Mouse (Mus musculus): ENCODE data around the gene Maz.
A peak's percentile ranks its signal among the peaks of the same experiment; 100 is the strongest.

Gene Maz

DNA sequence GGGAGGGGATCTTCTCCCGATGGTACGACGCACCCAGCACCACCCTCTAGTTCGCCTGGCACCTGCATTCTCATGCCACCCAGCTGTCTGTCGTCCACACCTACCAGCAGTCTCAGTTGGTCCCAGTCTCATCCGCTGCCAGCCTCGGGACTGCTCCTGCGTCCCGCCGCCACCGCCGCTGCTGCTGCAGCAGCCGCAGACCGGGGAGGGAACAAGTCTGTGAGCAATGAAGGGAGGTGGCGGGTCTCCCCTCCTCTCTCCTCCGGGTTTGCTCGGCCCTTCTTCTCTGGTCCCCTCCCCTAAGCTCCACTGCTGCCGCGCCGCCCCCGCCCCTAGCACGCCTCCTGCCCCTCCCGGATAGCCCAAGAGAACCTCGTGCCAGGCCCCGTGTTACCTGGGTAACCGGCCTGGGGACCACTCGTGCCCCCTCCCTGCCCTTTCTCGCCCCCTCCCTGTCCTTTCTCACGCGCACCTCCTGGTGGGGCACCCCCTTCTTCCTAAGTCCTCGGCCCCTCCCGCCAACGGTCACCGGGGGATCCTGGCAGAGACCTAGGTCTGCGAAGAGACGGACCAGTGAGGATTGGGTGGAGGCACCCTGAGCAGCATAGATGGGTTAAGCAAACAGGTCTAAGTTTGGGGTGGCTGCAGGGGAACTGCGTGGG lies 5.8 kb downstream of the Maz start, which contains the start of the genes Gm42742 and Prrt2:
TSS of gene Gm42742 (minus strand) at position 197 of the 662 bp plus-strand sequence.
TSS of gene Prrt2 (minus strand) at position 311 of the 662 bp plus-strand sequence.
- peak; percentile 84 to 88 for DNase-seq

DNA sequence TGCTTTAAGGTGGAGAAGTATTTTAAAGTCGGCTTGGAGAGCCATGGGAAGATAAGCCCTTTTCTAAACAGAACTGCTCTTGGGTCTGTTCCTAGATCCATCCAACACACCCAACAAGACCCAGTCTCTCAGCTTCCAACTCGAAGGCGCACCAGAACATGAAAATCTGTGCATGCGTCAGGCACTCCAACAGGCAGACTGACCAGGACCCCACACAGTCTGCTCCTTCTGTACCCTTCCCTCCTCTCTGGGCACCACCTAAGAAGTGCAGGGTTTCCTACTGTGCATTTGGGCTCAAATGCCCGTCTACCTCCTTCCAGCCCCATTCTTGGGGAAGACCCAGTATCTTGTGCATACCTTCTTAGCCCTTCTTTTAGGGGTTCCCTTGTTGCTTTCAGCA lies 6.3 kb downstream of the Maz start:
- peak; percentile 58 to 66 for DNase-seq

DNA sequence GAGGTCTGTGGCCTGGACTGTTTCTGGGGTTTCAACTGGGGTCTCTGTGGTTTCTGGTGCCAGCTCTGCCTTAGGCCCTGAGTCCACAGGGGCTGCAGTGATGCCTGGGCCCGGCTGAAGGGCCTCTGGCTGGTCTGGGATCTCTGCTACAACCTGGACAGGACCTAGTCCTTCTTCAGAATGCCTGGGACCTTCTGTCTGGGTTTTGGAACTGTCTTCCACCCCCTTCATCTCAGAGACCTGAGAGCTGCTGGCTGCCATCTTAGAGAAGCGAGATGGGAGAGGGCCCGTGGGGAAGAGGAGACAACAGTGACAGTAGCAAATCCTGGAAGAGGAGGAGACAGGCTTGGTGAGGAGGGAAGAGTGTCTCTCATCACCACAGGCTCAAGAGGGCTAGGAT lies 6.8 kb downstream of the Maz start:
- DNase-seq: peak; percentile 59

DNA sequence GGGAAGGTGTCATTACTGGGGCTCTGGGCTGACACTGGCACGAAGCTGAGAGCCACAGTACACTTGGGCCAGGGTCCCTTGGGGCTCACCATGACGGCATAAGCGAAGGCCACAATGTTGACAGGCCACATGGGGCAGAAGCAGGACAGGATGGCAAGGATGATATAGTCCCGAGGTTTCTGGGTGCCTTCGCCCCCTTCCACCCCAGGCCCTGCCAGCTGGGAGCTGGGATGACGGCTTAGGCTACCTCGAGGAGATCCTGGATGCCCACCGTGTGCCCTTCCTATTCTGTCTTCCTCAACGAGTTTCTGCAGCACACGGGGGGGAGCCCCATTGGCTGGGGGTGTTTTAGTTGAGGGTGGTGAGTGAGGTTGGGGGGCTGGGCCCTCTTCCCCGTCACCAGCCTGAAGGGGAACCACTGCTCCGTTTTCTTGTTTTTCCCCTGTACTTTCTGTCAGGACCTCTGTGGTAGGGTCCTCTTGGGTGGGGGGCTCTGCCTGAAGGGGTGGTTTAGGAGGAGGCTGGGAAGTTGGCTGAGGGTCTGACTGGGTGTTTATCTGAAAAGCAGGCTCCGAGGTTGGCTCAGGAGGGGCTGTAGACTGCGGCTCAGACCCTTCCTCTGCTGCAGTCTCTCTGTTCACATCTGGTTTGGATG lies 7.4 kb downstream of the Maz start:
- DNase-seq: peak; percentile 47 to 53

DNA sequence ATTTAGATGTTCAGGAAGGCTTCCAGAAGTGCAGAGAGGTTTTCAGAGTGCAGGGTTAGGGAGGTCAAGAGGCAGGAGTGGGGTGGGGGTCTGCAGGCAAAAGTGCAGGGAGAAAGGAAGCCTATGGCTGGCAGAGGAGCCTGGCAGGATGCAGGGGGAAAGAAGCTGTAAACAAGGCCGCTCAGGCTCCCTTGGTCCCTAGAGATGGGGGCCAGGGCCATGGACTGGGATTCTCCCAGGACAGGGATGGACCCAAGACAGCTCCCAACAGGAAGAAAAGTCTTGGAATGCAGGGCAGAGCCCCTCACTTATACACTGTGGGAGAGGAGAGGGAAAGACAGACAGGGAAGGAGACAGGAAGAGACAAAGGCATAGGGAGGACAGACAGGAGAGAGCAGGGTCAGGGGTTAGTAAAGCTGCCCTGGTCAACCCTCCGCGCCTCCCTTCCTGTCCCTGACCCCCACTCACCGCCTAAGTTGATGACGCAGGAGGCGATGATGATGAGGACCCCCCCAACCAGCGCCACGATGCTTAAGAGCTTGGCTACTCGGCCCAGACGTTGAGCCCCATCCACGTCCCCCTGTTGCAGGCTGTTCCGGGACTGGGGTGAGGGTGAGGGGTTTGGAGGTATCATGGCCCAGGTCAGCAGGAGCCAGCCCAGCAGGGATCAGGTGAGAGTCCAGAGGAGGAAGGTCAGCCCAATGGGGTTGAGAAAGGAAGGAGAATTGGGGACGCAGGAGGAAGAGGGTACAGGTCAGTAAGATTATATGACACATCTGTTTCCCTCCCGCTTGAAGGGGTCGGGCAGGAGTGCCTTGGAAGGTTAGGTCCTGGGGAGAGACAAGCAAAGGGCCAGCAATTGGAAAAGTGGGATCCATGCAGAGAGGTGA lies 8.2 kb downstream of the Maz start:
- peak; percentile 49 to 52 for DNase-seq

DNA sequence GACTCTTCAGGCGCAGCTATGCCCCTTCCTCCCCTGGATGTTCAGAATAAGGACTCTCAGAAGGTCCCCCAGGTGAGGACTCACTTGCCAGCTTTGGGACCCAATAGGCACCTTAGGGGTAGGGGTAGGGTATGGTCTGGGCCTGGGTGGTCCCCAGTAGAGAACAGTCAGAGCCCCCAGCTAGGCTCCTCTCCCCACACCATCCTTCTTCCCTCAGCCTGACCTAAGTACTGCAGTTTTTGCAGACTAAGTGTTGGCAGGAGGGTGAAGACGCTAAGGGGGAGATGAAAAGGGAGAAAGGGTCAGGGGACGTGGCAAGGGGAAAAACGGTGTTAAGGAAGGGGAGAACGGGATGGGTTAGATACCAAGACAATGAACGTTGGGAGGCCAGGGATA lies 8.9 kb downstream of the Maz start:
- peak; percentile 32 to 34 for DNase-seq

DNA sequence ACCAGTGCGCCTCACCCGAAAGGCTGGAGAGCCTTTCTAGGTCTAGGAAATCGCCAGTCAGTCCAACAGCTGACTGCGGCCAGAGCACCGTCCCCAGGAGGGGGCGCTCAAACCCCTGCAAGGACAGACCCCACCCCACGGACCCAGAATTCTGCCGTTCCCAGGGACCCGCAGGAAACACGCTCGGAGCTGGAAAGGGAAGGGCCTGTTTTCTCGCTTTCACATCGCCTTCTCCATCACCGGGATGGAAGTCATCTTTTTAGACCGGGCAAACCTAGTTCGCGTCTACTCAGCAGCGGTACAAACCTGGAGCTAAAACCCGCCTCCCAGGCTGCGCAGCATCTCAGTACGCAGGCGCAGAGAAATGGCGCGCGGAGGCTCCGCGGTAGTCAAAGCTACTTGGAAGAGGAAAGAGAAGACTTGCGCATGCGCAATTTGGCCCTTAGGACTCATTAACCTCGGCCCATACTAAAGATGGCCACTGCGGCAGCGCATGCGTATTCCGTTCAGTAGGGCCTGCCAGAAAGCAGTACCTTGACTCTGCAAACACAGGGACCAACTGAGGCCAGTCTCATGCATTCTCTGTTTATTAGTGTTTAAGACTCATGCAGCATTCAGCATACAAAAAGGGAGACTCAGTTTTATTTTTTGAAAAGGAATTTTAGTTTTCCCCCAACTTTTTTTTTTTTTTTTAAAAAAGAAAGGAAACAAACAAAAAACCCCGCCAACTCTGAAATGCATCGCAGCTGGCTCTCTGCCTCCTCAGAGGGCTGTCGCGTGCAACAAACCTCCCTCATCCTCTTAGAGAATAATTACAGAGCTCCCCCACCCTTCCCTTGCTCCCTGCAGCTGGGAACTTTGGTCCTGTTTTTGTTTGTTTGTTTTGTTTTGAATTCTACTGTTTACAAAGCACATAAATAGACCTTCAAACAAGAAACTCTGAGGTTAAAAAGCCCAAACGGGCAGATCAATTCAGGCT lies 9.6 kb downstream of the Maz start, which contains the start of gene Pagr1a:
TSS of gene Pagr1a (minus strand) at position 382 of the 979 bp plus-strand sequence.
- DNase-seq: peak; percentile 97 to 98

DNA sequence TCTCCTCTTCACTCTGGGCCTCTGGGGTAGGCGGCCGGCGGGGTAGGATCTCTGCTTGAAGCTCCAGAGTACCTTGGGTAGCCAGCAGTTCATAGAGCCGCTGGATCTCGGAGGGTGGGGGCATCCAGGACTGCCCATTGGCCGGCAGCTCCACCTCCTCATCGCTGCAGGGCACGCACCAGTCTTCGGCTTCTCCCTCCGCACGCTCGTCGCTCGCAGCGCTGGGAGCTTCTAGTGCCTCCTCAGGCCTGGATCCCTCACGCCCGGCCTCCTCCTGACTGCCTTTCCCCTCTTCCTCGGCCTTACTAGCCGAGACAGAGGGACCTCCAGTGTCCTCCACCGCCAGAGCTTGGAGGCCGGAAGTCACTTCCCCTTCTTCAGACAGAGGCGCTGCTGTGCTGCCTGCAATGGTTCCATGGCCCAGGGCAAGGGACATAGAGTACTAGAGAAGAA lies 10.3 kb downstream of the Maz start:
- DNase-seq: peak; percentile 78 to 80

DNA sequence TGATC lies 10.6 kb downstream of the Maz start, which contains the start of gene Pagr1b:
TSS of gene Pagr1b (minus strand) at position 4 of the 5 bp plus-strand sequence.
- DNase-seq: no peak

DNA sequence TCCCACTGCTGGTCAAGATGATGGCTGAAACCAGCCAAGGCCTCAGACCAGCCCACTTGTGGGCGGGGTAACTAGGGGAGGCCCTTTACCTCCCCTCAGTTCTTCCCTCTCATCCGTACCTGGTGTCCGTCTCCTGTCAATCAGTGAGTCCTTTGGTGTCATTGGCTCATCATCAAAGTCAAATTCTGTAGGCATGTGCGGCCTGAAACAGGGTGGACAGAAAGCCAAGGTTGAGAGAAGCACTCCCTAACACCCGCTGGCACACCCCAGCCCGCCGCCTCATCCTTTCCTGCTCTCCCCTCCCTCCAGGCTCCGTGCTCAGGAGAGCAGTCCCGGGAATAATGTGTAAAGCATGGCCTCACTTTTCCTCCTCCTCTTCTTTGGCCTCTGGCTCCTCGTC lies 10.8 kb downstream of the Maz start:
- peak in 1 of 2 experiments; percentile 74 for DNase-seq

DNA sequence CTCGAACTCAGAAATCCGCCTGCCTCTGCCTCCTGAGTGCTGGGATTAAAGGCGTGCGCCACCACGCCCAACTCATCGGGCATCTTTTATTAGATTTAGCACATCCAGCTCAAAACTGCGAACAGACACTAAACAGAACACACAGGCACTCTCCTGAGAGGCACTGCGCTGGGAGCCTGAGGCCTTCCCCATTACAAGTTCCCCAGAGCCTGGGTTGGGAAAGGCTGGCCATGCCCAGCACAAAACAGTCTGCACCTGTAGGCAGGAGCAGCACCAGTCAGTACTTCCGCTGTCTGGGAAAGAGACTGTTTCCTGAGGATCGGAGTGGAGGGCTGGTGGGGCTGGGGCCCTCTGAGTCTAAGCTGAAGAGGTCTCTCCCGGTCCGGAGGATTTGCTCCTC lies 11.8 kb downstream of the Maz start:
- DNase-seq: peak; percentile 32 to 42

DNA sequence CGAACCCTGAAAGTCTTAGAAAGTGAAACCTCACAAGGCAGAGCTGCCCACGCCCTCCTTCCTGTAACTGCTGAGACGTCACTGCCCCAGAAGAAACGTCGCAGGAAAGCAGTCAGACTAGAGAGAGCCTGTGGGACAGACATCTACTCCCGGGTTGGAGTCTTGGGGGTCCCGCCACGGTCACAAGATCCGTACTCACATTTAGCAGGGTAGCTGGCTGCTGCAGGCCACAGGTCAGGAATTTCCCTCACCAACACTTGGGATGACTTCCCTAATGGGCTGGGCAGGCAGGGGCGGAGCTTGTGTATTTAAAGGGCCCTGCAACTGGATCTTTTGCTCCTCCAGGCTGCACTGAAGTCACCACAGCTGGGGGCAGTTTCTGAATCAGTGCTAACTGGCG lies 12.5 kb downstream of the Maz start, which contains the start of gene Mvp:
TSS of gene Mvp (minus strand) at position 302 of the 400 bp plus-strand sequence.
- peak; percentile 66 to 74 for DNase-seq

DNA sequence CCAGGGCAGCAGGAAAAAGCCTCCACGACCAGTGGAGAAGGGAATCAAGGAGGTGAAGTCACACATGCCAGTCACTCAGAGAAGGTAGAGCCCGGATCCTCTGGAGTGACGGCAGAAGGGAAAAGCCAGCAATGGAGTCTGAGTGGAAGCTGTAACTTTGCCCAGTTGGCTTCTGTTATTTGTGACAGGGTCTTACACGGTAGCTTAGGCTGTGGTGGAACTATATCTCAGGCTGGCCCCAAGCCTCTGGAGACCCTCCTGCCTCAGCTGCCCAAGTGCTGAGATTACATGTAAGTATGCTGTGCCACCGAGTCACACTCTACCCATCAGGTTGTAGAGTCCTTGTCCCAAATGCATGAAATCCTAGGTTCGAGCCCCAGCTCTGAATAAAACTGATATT lies 13.5 kb downstream of the Maz start:
- DNase-seq: peak in 1 of 2 experiments; percentile 32

DNA sequence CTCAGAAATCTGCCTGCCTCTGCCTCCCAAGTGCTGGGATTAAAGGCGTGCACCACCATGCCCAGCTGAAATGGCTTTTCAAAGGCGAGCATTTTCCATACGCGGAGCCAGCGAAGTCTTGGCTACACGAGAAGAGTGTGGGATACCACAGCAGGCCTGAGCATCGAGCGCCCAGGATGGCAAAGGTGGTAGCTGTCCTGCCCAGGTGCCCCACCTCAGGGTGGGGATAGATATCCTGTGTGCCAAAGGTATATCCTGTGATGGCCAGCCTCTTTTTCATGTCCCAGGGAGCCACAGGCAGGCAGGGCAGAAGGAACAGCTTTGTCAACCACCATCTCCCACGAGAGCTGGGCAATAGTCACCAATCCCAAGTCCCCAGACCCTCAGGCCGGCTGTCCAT lies 14.0 kb downstream of the Maz start:
- peak in 1 of 2 experiments; percentile 44 for DNase-seq

DNA sequence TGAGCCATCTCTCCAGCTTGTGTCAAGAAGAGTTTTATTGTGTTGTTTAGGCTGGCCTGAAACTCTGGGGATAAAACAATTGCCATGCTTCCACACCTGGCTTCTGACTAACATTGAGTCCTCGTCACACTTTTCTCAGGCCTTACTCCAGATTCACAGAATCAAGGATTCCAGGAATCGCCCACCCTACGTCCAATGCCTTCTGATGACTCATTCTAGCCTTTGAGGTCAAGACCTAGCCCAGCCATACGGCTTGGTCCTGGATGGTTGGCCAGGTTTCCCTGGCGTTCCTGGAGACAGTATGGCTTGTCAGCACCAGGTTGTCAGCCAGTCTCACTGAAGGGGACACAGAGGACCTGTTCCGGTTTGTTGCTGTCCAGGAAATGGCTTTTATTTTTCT lies 14.5 kb downstream of the Maz start:
- DNase-seq: peak; percentile 38 to 49

DNA sequence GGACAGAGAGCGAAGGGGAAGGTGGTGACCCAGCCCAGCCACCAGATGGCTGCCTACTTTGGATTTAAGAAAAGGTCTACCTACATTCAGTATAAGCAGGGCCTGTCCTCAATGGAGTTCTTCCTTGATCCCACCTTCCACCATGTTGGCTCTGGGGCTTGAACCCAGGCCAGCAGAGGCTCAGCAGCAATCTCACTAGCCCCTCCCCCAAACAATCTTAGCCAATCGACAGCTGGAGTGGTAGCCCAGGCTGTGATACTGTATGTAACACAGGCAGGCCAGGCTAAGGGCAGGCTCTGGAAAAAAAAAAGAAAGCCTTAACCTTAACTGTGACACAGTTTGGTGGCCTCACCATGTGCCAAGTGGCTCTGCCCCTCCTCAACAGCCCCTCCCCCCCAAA lies 15.1 kb downstream of the Maz start:
- DNase-seq: peak in 1 of 2 experiments; percentile 45

DNA sequence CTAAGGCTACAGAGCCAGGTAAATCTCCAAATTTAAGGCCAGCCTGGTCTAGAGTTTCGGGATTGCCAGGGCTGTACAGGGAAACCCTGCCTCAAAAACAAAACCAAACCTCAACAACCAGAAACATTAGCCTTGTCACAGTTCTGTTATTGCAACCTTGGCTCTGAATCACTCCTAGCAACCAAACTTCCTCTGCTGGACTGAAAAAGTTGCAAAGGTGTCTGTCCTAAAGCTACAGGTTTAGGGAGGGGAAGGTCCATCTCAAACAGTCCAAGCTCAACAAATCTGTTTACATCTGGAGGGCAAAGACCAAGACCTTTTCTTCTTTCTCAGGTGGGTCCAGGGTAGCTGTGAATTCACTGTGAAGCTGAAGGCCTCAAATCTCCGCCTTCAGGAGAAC lies 15.8 kb downstream of the Maz start:
- no peak for DNase-seq

DNA sequence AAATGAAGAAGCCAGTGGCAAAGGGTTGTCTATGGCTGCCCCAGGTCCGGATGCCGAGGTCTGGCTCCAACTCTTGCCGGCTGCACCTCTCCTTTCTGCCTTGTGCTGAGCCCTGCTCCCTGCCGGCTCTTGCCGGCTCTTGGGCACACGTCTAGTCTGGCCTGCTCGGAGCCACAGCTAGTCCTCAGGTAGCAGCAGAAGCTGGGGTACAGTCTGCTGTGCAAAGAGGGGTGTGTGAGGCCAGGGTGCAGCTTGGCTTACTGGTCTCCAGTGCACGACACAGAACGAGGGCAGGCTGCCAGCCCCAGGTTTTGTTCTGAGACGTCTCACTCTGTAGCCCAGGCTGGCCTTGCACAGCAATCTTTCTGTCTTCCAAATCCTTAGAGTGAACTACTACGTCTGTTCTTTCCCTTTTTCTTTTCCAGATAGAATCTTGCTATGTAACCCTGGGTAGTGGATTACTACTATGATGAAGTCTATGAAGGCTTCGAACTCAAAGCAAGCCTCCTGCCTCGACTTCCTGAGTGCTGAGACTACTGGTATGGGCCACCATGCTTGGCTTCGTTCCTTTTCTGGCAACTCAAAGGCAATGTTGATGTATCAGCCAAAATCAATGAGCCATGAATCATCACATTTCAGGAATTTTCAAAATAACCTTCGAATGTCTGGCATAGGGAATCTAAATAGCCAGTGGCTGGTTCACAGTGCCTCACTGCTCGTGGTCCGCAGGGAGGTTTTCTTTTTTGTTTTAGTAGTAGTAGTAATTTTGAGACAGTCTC lies 17.3 kb downstream of the Maz start:
- DNase-seq: peak; percentile 75 to 78

DNA sequence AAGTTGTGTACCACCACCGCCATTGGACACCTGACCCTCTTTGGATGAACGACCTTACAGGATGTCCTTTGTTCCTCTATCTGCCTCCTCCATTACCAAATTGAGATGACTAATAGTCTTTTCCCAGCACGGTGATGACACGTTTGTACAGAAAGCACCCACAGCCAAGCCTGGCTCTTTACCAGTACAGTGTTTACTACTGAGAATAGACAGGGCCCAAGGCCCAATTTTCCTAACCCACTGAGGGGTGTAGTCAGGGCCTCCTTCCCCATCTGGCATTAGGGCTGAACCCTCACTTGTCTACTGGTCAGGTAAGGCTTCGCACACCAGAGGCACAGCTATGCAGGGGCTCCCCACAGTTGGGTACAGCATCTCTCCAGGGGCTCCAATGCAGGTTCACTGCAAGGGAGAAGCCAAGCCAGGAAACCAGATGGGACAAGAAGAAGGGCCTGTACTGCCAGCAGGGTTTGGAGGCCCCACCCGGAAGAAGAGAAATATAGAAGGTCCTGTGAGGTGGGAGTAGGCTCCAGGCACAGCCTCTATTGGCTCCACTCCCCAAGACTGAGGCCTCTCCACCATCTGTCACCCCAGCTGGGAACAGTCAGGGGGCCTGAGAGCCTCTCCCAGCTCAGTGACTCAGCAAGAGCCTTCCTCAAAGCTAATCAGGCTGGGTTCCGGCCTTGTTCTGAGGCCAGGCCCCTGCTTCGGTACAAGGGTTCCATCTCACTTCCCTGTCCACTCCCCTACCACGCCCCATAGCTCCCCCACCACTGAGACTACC lies 18.4 kb downstream of the Maz start:
- DNase-seq: peak; percentile 97 to 98

DNA sequence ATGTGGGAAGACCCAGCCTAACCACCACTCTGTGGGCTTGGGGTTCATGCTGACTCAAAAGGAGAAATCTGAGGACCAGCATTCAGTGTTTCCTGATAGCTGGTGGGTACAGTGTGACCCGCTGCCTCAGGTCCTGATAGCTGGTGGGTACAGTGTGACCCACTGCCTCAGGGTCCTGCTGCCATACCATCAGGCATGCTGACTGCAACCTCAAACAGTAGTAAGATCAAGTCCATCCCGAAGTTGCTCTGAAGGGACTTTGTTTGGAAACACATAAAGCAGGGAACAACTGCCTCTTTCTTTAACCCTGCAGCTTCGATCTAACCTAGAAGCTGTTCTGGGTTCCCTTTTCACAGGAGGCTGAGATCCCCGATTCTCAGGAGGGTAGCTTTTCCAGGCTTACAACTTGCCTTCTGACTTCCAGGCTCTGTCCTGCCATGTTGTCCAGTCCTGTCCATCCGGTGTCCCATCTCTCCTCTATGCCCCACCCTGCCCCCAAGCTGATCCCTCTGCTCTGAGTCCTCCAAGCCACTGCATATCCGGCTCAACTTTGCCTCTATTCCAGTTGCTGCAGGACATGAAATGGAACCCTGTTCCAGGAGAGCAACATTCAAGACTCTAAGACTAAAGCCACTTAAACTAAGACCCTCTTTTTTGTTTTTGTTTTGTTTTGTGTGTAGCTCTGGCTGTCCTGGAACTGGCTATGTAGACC lies 19.4 kb downstream of the Maz start:
- DNase-seq: peak; percentile 46 to 53
